Mouse (Mus musculus): ENCODE measurements around the gene Btbd35f9.
"Not testable (repeated sequence)": the region's sequence is repeated elsewhere in the genome, so short reads cannot be mapped to it uniquely, and the experiment has no call there.

Btbd35f9 gene

DNA sequence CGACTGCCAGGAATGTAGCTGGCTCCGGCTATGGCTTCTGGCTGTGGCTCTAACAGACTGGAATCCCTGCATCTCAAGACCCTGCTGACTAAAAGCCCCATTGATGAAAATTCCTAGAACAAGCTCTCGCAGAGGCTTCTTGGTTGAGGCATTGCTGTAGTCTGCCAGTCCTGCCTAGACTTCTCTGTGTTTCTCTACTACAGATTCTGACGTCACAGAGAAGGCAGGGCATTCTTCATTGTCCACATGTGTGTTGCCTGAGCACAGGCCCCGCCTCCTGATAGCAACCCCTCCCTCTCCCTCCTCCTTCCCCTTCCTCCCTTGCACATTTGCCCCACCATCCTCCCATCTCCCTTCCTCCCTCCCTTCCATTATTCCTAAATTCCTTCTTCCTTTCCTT lies at the start of gene Btbd35f9:
Btbd35f9 (minus strand) TSS at position 101 of the 400 bp plus-strand sequence.
- DNase-seq (ENCODE audit: low spot score): not testable (repeated sequence)

All from ovary, adult 18-20 months (tissue).